Mouse (Mus musculus) liver, embryonic 14.5 days (tissue): ENCODE measurements at regions not wholly inside any gene's neighbourhood (a gene's known extent, or its start where the extent isn't known, plus 50 kb on each side); places are given as distances from the start of the nearest gene placed in this dataset.

Experiments
- CTCF ChIP-seq: IDR thresholded peaks from 2 replicates; pipeline ENCODE4 v1.5.1; 2016; ENCODE audit warnings: antibody characterized with exemption, low read depth, control low read depth
- EP300 ChIP-seq: IDR thresholded peaks from 2 replicates; pipeline ENCODE4 v1.6.1; 2016; ENCODE audit warnings: antibody characterized with exemption, low read depth

GRCm38 (mm10) chr6:93235550-93235949, 292.3 kb upstream of the Adamts9 start:
- TF ChIP-seq CTCF = no peak
- no peak for TF ChIP-seq EP300
